Mouse (Mus musculus) monocyte, adult 2 months (primary cell): ENCODE results near the gene Egfr.

Experiments
- DNase-seq, 2 experiments: peaks; one replicate each; pipeline ENCODE4 v3.0.0; 2022; ENCODE audit warnings: low spot score in 2 of 2, low read depth in 1 of 2

The Egfr gene

DNA sequence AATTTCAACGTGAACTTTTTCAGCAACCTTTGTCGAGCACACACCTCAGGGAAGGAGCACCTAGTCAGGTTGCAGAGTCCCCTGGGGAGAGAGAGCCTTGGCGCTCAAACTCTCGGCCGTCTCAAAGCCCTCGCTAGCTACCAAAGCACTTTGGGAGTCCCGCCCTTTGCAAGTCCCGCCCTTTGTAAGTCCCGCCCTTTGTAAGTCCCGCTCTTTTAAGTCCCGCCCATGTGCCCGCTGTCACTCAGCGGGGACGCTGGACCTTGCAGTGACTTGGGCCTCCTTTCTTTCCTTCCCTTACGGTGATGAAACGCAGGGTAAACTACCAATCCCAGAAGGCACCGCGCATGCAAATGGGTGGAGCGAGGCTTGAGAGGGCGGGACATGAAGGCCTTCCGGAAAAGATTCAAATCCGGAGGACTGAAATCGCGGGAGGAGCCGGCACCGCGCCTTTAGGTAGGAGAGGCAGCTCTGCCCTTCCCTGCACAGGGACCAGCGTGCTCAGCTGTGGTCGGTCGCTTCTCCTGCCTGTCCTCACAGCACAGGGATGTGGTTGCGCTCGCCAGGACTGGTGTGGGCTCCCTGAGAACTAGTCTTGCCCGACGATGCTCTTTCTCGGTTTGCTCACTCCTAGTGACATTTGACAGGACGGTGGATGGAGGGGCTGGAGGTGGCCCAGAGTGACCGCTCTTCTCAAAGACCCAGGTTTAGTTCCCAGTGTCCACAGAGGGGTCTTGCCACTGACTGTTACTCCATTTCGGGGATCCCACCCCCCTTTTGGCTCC lies 199.2 kb downstream of the Egfr start, which contains the start of gene Fbxo48:
TSS of gene Fbxo48 (plus strand) at position 400 of the 785 bp plus-strand sequence.
- DNase-seq, result peak; percentile 93 to 94

DNA sequence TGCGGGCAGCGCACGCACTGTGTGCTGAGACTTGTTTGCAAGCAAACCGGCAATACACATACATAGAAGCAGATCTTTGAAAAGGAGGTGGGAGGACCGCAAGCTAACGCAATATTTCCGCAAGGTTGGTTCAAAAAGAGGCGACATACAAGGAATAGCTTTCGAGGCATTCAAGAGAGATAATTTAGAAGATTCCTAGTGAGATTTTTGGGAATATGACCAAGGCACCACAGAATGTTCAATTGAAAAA lies 199.7 kb downstream of the Egfr start:
- no peak for DNase-seq

DNA sequence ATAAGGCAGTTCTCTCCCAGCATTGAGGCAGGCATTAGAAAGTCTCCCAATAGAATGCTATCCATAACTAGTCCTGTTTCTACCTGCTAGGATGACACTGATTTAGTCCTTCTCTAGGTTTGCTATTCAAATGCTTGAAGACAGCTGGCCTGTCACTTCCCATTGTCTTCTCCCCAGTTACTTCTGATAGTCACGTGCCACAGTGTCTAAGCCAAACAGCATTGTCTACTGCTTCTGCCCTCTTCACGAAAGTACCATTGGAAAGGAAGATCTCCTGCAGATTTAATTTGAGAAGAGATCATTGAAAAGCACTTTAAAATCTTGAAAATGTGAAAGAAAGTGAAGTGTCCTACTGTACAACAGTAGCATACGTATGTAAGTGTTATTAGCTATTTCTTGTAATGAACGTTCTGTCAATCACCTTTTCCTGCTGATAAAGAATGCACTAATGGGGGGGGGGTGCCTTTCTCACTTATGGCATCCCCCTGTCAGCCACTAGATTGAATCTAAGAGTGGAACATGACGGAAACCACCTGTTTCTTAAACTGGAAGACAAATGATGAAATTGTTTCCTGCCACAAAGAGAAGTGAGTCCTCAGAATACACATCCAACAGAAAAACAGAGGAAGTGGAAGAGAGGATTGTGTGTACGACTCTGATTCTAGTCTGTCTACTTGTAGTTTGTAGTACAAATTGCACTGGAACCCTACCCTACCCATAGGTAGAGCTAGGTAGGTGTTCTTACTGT lies 204.3 kb downstream of the Egfr start:
- DNase-seq, result peak in 1 of 2 experiments; percentile 11

DNA sequence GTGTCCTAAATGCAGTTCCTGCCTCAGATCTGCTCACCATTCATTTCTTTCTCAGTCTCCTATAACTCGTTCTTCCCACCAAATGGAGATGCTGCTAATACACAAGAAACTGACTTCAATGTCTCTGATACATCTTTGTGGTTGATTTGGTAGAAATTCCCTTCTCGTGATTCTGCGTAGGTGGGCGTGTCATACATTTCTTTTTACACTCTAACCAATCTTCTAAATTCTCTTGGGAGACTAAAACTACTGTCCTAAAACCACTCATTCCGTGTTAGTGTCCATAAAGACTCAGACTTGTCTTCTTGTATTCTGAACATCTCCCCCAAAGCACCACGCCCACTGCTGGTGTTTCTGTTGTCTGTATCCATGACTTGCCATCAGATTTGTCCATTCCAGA lies 205.0 kb downstream of the Egfr start:
- DNase-seq, result no peak

DNA sequence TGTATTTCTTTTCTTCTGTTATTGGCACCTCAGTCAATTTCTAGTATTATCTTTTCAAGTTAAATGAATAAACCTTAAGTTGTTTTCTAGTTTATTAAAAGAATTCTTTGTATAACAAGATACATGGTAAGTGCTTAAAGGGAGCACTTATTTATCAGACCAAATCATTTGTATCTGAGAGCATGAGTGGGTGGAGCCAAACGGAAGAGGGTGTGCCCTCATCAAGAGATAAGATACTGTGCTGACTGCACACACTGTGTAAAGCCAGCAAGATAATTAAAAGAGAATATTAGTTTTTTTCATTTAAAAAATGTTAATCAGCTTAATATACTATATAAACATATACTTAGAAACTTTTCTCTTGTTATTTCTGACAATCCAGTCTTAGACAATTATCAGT lies 206.5 kb downstream of the Egfr start:
- no peak for DNase-seq
